Mouse (Mus musculus): ENCODE data around the gene Celf2. TPM values are rescaled to one million over a fixed set of nuclear protein-coding genes. Genes with fewer than 3 reads are reported as not detected.

Gene Celf2
- total RNA-seq, 4 experiments from 2014 or later: 407 to 514 (median 457) TPM

GRCm38 (mm10) chr2:7392500-7392899 is 116.9 kb downstream of the Celf2 start:
- DNase-seq (ENCODE audit: low spot score in 2 of 2): no peak

- no peak for DNase-seq (ENCODE audit: low spot score in 2 of 2)
Measured at GRCm38 (mm10) chr2:7389264-7389663, 120.1 kb downstream of the Celf2 start.

- no peak for DNase-seq (ENCODE audit: low spot score in 2 of 2)
Measured at GRCm38 (mm10) chr2:7378736-7379135, 130.6 kb downstream of the Celf2 start.

GRCm38 (mm10) chr2:7377878-7378277 is 131.5 kb downstream of the Celf2 start:
- no peak for DNase-seq (ENCODE audit: low spot score in 2 of 2)

- DNase-seq (ENCODE audit: low spot score in 2 of 2): no peak
Measured at GRCm38 (mm10) chr2:7367738-7368137, 141.6 kb downstream of the Celf2 start.

GRCm38 (mm10) chr2:7359557-7359956 is 149.8 kb downstream of the Celf2 start:
- no peak for DNase-seq (ENCODE audit: low spot score in 2 of 2)

- no peak for DNase-seq (ENCODE audit: low spot score in 2 of 2)
Measured at GRCm38 (mm10) chr2:7358816-7359215, 150.5 kb downstream of the Celf2 start.

GRCm38 (mm10) chr2:7351234-7351633 is 158.1 kb downstream of the Celf2 start:
- no peak for DNase-seq (ENCODE audit: low spot score in 2 of 2)

GRCm38 (mm10) chr2:7346703-7347461 is 162.5 kb downstream of the Celf2 start:
- peak; percentile 70 to 71 for DNase-seq (ENCODE audit: low spot score in 2 of 2)

GRCm38 (mm10) chr2:7344951-7345350 is 164.4 kb downstream of the Celf2 start:
- DNase-seq (ENCODE audit: low spot score in 2 of 2): no peak

- no peak for DNase-seq (ENCODE audit: low spot score in 2 of 2)
Measured at GRCm38 (mm10) chr2:7342911-7343478, 166.4 kb downstream of the Celf2 start.

GRCm38 (mm10) chr2:7334846-7335245 is 174.5 kb downstream of the Celf2 start:
- no peak for DNase-seq (ENCODE audit: low spot score in 2 of 2)

- no peak for DNase-seq (ENCODE audit: low spot score in 2 of 2)
Measured at GRCm38 (mm10) chr2:7328018-7328899, 181.1 kb downstream of the Celf2 start.

- no peak for DNase-seq (ENCODE audit: low spot score in 2 of 2)
Measured at GRCm38 (mm10) chr2:7319760-7320159, 189.6 kb downstream of the Celf2 start.

- DNase-seq (ENCODE audit: low spot score in 2 of 2): no peak
Measured at GRCm38 (mm10) chr2:7311776-7312175, 197.6 kb downstream of the Celf2 start.

GRCm38 (mm10) chr2:7310840-7311182 is 198.6 kb downstream of the Celf2 start:
- no peak for DNase-seq (ENCODE audit: low spot score in 2 of 2)

- no peak for DNase-seq (ENCODE audit: low spot score in 2 of 2)
Measured at GRCm38 (mm10) chr2:7310129-7310839, 199.1 kb downstream of the Celf2 start.

- DNase-seq (ENCODE audit: low spot score in 2 of 2): no peak
Measured at GRCm38 (mm10) chr2:7309324-7309723, 200.0 kb downstream of the Celf2 start.

GRCm38 (mm10) chr2:7308731-7309130 is 200.6 kb downstream of the Celf2 start:
- no peak for DNase-seq (ENCODE audit: low spot score in 2 of 2)

- DNase-seq (ENCODE audit: low spot score in 2 of 2): no peak
Measured at GRCm38 (mm10) chr2:7287434-7287833, 221.9 kb downstream of the Celf2 start.

- no peak for DNase-seq (ENCODE audit: low spot score in 2 of 2)
Measured at GRCm38 (mm10) chr2:7273214-7273613, 236.1 kb downstream of the Celf2 start.

GRCm38 (mm10) chr2:7270051-7270450 is 239.3 kb downstream of the Celf2 start:
- peak; percentile 93 to 94 for DNase-seq (ENCODE audit: low spot score in 2 of 2)
